Mouse (Mus musculus) MEL (cell line): ENCODE data around the gene Fam171a1. TPM values are rescaled to one million over a fixed set of nuclear protein-coding genes. Genes with fewer than 3 reads are reported as not detected.
A peak's percentile ranks its signal among the peaks of the same experiment; 100 is the strongest.

ENCODE experiments used
- DNase-seq: peaks from one replicate; pipeline ENCODE4 v3.0.0; 2011; ENCODE audit warnings: low read depth, low spot score
- H3K27ac ChIP-seq: 2 replicates; pipeline ENCODE4 v1.5.1; 2012; ENCODE audit warnings: low read depth, mild to moderate bottlenecking, control low read depth, low read length, moderate library complexity; ENCODE audit not compliant: control insufficient read depth
- H3K27me3 ChIP-seq, 2 experiments: fragments of 150-350 bp in 1 of 2; sonication (generic) in 1 of 2; 2 replicates each; pipeline ENCODE4 v1.6.1; 2012; ENCODE audit warnings: low read length in 2 of 2, mild to moderate bottlenecking in 2 of 2, improper control_type of control experiment in 1 of 2, moderate library complexity in 1 of 2; ENCODE audit not compliant: insufficient read depth in 2 of 2, control insufficient read depth in 1 of 2
- H3K36me3 ChIP-seq, 2 experiments: 2 replicates each; pipeline ENCODE4 v1.6.1; 2012 to 2014; ENCODE audit warnings: low read length in 2 of 2, improper control_type of control experiment in 1 of 2, inconsistent platforms in 1 of 2, mild to moderate bottlenecking in 1 of 2; ENCODE audit not compliant: insufficient read depth in 2 of 2, control insufficient read depth in 1 of 2
- H3K4me1 ChIP-seq, 2 experiments: fragments of 150-350 bp in 1 of 2; sonication (generic) in 1 of 2; 2 replicates each; pipeline ENCODE4 v1.6.1; 2012; ENCODE audit warnings: low read length in 2 of 2, improper control_type of control experiment in 1 of 2, mild to moderate bottlenecking in 1 of 2; ENCODE audit not compliant: insufficient read depth in 2 of 2, control insufficient read depth in 1 of 2
- H3K4me3 ChIP-seq, 2 experiments: fragments of 150-350 bp in 1 of 2; sonication (generic) in 1 of 2; 2 replicates each; pipeline ENCODE4 v1.5.1; 2012; ENCODE audit warnings: low read depth in 2 of 2, low read length in 2 of 2, mild to moderate bottlenecking in 2 of 2, moderate library complexity in 2 of 2, control low read depth in 1 of 2, improper control_type of control experiment in 1 of 2; ENCODE audit not compliant: control insufficient read depth in 1 of 2, insufficient read depth in 1 of 2
- H3K79me2 ChIP-seq: 2 replicates; pipeline ENCODE4 v1.6.1; 2012; ENCODE audit warnings: mild to moderate bottlenecking, low read length, moderate library complexity; ENCODE audit not compliant: control insufficient read depth, poor library complexity, insufficient read depth
- H3K9ac ChIP-seq: 2 replicates; pipeline ENCODE4 v1.6.1; 2012; ENCODE audit warnings: low read depth, mild to moderate bottlenecking, control low read depth, low read length, moderate library complexity; ENCODE audit not compliant: control insufficient read depth, poor library complexity, severe bottlenecking
- H3K9me3 ChIP-seq: fragments of 150-350 bp; sonication (generic); replicated peaks from 2 replicates; pipeline ENCODE4 v1.6.1; 2012; ENCODE audit warnings: mild to moderate bottlenecking, low read length, improper control_type of control experiment, moderate library complexity; ENCODE audit not compliant: insufficient read depth
- BHLHE40 ChIP-seq: IDR thresholded peaks from 2 replicates; pipeline ENCODE4 v1.6.1; 2012; ENCODE audit warnings: low read depth, mild to moderate bottlenecking, inconsistent platforms, low read length, improper control_type of control experiment, borderline replicate concordance
- E2F4 ChIP-seq: IDR thresholded peaks from 2 replicates; pipeline ENCODE4 v1.6.1; 2011; ENCODE audit warnings: low read depth, low read length, improper control_type of control experiment, borderline replicate concordance
- EP300 ChIP-seq, 2 experiments: IDR thresholded peaks; 2 replicates each; pipeline ENCODE4 v1.6.1; 2011; ENCODE audit warnings: improper control_type of control experiment in 2 of 2, low read length in 2 of 2, low read depth in 1 of 2, mild to moderate bottlenecking in 1 of 2
- ETS1 ChIP-seq: IDR thresholded peaks from 2 replicates; pipeline ENCODE4 v1.6.1; 2012; ENCODE audit warnings: low read depth, mild to moderate bottlenecking, inconsistent platforms, low read length, improper control_type of control experiment, moderate library complexity
- GABPA ChIP-seq: IDR thresholded peaks from 2 replicates; pipeline ENCODE4 v1.6.1; 2012; ENCODE audit warnings: low read depth, mild to moderate bottlenecking, inconsistent platforms, low read length, improper control_type of control experiment, moderate library complexity
- HCFC1 ChIP-seq: IDR thresholded peaks from 2 replicates; pipeline ENCODE4 v1.6.1; 2012; ENCODE audit warnings: low read depth, mild to moderate bottlenecking, inconsistent platforms, low read length, improper control_type of control experiment, moderate library complexity
- JUND ChIP-seq: IDR thresholded peaks from 2 replicates; pipeline ENCODE4 v1.6.1; 2011; ENCODE audit warnings: low read depth, mild to moderate bottlenecking, improper control_type of control experiment, low read length
- KAT2A ChIP-seq: conservative IDR thresholded peaks from 2 replicates; pipeline ENCODE4 v1.6.1; 2012; ENCODE audit warnings: low read depth, low read length, improper control_type of control experiment, inconsistent platforms
- MAZ ChIP-seq: IDR thresholded peaks from 2 replicates; pipeline ENCODE4 v1.6.1; 2012; ENCODE audit warnings: low read depth, mild to moderate bottlenecking, inconsistent platforms, low read length, improper control_type of control experiment
- MEF2A ChIP-seq: IDR thresholded peaks from 2 replicates; pipeline ENCODE4 v1.6.1; 2014; ENCODE audit warnings: low read depth, mild to moderate bottlenecking, inconsistent platforms, low read length, improper control_type of control experiment; ENCODE audit not compliant: poor library complexity, insufficient replicate concordance, severe bottlenecking; ENCODE audit errors: extremely low read depth
- MYB ChIP-seq: IDR thresholded peaks from 2 replicates; pipeline ENCODE4 v1.6.1; 2011; ENCODE audit warnings: mild to moderate bottlenecking, low read depth, low read length, improper control_type of control experiment
- MYC ChIP-seq: IDR thresholded peaks from 2 replicates; pipeline ENCODE4 v1.6.1; 2011; ENCODE audit warnings: low read depth, mild to moderate bottlenecking, low read length, improper control_type of control experiment, moderate library complexity
- NRF1 ChIP-seq: IDR thresholded peaks from 2 replicates; pipeline ENCODE4 v1.6.1; 2014; ENCODE audit warnings: low read depth, mild to moderate bottlenecking, inconsistent platforms, low read length, improper control_type of control experiment, moderate library complexity; ENCODE audit not compliant: poor library complexity, insufficient read depth, severe bottlenecking
- POLR2A ChIP-seq, 2 experiments: IDR thresholded peaks; 2 replicates each; pipeline ENCODE4 v1.6.1; 2011 to 2012; ENCODE audit warnings: low read length in 2 of 2, mild to moderate bottlenecking in 2 of 2, control low read depth in 1 of 2, improper control_type of control experiment in 1 of 2, low read depth in 1 of 2, moderate library complexity in 1 of 2; ENCODE audit not compliant: control insufficient read depth in 1 of 2, insufficient read depth in 1 of 2, poor library complexity in 1 of 2
- RCOR1 ChIP-seq: IDR thresholded peaks from 2 replicates; pipeline ENCODE4 v1.6.1; 2012; ENCODE audit warnings: low read depth, mild to moderate bottlenecking, inconsistent platforms, low read length, improper control_type of control experiment
- SIN3A ChIP-seq: IDR thresholded peaks from 2 replicates; pipeline ENCODE4 v1.6.1; 2012; ENCODE audit warnings: low read length, improper control_type of control experiment, inconsistent platforms
- SMC3 ChIP-seq: IDR thresholded peaks from 2 replicates; pipeline ENCODE4 v1.6.1; 2011; ENCODE audit warnings: low read depth, low read length, improper control_type of control experiment
- TCF12 ChIP-seq: IDR thresholded peaks from 2 replicates; pipeline ENCODE4 v1.6.1; 2014; ENCODE audit warnings: low read depth, mild to moderate bottlenecking, inconsistent platforms, low read length, improper control_type of control experiment, moderate library complexity
- UBTF ChIP-seq: IDR thresholded peaks from 2 replicates; pipeline ENCODE4 v1.6.1; 2012; ENCODE audit warnings: low read depth, mild to moderate bottlenecking, inconsistent platforms, low read length, improper control_type of control experiment, moderate library complexity, borderline replicate concordance; ENCODE audit not compliant: insufficient read depth
- USF1 ChIP-seq: IDR thresholded peaks from 2 replicates; pipeline ENCODE4 v1.6.1; 2014; ENCODE audit warnings: low read depth, mild to moderate bottlenecking, inconsistent platforms, low read length, improper control_type of control experiment, moderate library complexity
- ZMIZ1 ChIP-seq: IDR thresholded peaks from 2 replicates; pipeline ENCODE4 v1.6.1; 2012; ENCODE audit warnings: low read depth, mild to moderate bottlenecking, inconsistent platforms, low read length, improper control_type of control experiment, moderate library complexity
- ZNF384 ChIP-seq: IDR thresholded peaks from 2 replicates; pipeline ENCODE4 v1.6.1; 2012; ENCODE audit warnings: low read depth, mild to moderate bottlenecking, inconsistent platforms, low read length, improper control_type of control experiment
- polyA plus RNA-seq, 2 experiments: library from polyadenylated mRNA; stranded (reverse) in 1 of 2; unstranded in 1 of 2; fragments of >175 nt in 1 of 2; fragments of >200 nt in 1 of 2; gene quantifications; 2 replicates each; pipeline versions ENCODE4 v1.2.1 to v1.2.4; 2012; ENCODE audit warnings: low replicate concordance in 2 of 2, low read depth in 1 of 2; ENCODE audit not compliant: insufficient read length in 2 of 2, insufficient read depth in 1 of 2, missing spikeins in 1 of 2
- total RNA-seq: library from RNA; depleted of rRNA; stranded (reverse); fragments of 300-350 nt; gene quantifications from 2 replicates; pipeline ENCODE4 v1.2.3, GENCODE M21; 2012

Gene Fam171a1
- total and polyA plus RNA-seq, 3 experiments: not detected

DNA sequence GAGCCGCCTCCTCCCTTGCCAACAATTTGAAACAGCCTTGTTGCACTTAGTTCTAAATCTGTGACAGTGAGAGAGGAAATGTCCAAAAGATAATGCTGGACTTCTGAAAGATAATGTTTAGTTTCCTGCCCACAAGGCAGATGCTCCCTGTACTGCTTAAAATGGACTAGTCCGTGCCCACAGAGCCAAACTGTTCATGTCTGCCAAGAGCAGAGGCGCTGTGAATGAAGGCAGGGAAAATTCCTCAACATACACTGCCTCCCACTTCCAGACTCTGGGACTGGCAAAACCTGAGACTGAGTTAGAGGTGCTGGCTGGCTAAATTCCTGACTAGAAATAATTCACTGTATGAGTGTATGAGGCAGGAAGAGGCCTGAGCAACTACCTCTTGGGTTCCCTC lies 58.6 kb downstream of the Fam171a1 start:
- Histone ChIP-seq H3K4me3 (no peak overlapping the region), H3K4me1 (no peaks in the 10 kb centered on the region), H3K9ac (no peak overlapping the region), H3K27me3 (no peaks in the 10 kb centered on the region), H3K36me3 (0 out of 4 replicates have a peak, but pooled peaks cover 0 to 2% of the 10 kb centered on the region in 2 experiments), H3K9me3 (no peaks in the 10 kb centered on the region), H3K79me2 (no peaks in the 10 kb centered on the region), H3K27ac (no peak overlapping the region)
- peak; percentile 10 for DNase-seq
- TF ChIP-seq ZMIZ1: no peak
- TF ChIP-seq USF1: no peak
- TF ChIP-seq MEF2A: no peak
- no peak for TF ChIP-seq HCFC1
- TF ChIP-seq MYB: no peak
- TF ChIP-seq MYC: no peak
- no peak for TF ChIP-seq GABPA

DNA sequence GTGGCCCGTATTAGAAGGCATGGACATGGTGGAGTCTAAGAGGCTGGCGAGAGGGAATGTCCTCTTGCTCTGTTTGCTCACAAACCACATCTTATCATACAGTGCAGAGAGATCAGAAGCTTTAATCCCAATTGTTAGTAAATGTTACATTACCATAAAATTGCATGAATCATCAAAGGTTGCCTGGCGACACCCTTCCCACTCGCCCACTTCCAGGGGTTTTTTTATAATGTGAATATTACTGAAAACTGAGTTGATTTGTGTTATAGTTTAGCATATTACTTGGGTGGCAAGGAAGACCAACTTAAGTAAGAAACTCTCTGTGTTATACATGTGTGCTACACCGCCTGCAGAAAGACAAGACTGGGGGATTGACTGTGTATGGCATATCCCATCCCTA lies 60.9 kb downstream of the Fam171a1 start:
- no peak overlapping the region for H3K4me3 ChIP-seq
- H3K27me3 ChIP-seq: no peaks in the 10 kb centered on the region
- no peaks in the 10 kb centered on the region for H3K9me3 ChIP-seq
- H3K36me3 ChIP-seq: 0 out of 4 replicates have a peak, but pooled peaks cover 0 to 2% of the 10 kb centered on the region in 2 experiments
- no peak overlapping the region for H3K27ac ChIP-seq
- H3K79me2 ChIP-seq: no peaks in the 10 kb centered on the region
- H3K9ac ChIP-seq: no peak overlapping the region
- DNase-seq: no peak
- H3K4me1 ChIP-seq: no peaks in the 10 kb centered on the region
- TF ChIP-seq RCOR1 (no peak), EP300 (IDR thresholded peaks at IDR 0.05; ENCODE audit: low read depth in 1 of 2, low read length in 2 of 2) (no peak), JUND (no peak), TCF12 (no peak), ZMIZ1 (no peak), E2F4 (no peak), USF1 (no peak), SIN3A (no peak), MYC (no peak), MAZ (no peak), BHLHE40 (no peak), SMC3 (no peak), NRF1 (no peak), POLR2A (IDR thresholded peaks at IDR 0.05; ENCODE audit: control insufficient read depth in 1 of 2, insufficient read depth in 1 of 2, low read depth in 1 of 2, low read length in 2 of 2, poor library complexity in 1 of 2) (no peak), UBTF (no peak), KAT2A (no peak), ETS1 (no peak), ZNF384 (no peak), MEF2A (no peak)
